Mouse (Mus musculus) layer of hippocampus, adult 8-10 months (tissue): ENCODE data around the gene Fhl4. TPM values are rescaled to one million over a fixed set of nuclear protein-coding genes. Genes with fewer than 3 reads are reported as not detected.

ENCODE experiments used
- DNase-seq, 2 experiments: peaks; one replicate each; pipeline ENCODE4 v3.0.0; 2022; ENCODE audit warnings: low spot score in 2 of 2
- total RNA-seq, 4 experiments: library from RNA; stranded (reverse); gene quantifications; 2 replicates each; pipeline ENCODE4 v1.2.4; 2022

Fhl4 gene
- total RNA-seq = 1 to 10 TPM in 1 of 4 experiments, under 1 TPM in 3; 0.56 to 1.4 (median 0.68) TPM

DNA sequence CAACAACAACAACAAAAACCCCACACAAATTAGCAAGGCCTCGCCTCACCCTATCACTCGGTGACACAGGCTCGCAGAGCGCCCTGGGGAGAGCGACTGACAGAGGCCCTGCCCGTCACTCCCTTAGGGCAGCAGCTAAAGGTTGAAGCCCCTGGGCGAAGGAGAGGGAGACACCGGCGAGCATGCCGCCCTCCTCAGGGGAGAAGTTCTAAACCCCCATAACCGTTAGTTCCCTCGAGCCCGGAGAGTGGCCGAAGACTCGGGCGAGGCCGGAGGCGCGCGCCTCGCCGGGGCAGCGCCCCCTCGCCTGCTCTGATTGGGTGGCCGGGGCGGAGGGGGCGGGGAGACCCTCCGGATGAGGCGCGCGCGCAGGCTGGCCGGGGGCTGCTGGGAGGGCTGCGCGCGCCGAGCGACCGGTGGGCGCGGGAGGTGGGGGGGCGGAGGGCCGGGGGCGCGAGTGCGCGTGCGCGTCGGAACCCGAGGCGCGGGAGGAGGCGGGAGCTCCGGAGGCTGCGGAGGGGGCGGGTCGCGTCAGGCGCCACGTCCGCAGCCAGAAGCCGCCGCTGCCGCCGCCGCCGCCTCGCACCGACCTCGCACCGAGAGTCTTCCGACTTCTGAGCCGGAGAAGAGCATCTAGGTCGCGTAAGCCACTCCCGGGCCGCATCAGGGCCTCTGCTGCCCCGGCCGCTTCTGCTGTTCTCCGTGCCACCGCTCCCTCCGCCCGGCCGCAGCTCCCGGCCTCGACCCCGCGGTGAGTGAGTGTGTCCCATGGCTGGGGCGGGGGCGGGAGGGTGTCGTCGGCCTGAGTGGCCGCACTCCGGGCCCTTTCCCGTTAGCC is at the start of gene Fhl4, which contains the start of gene Tmem263:
Gene Fhl4 (minus strand): TSS at position 249 of the 838 bp plus-strand sequence.
Gene Tmem263 (plus strand): TSS at position 381 of the 838 bp plus-strand sequence.
- DNase-seq = peak; percentile 37 to 58

DNA sequence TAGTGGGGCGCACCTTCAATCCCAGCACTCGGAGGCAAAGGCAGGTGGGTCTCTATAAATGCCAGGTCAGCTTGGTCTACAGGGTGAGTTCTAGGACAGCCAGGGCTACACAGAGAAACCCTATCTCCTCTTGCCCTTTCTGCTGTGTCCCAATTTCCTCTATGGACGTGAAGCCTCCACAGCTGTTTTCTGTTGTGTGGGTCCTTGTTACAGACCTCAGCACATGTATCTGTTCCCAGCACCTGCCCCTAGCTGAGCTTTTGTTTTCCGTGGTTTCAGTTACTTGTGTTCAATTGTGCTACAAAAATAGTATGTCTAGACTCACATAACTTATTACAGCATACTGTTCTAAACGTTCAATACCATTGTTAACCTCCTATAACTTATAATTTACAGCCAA is 46.9 kb upstream of the Fhl4 start:
- DNase-seq = no peak

- no peak for DNase-seq
These were observed 44.0 kb upstream of the Fhl4 start for GRCm38 (mm10) chr10:85146282-85146681.

- DNase-seq = no peak
These were observed 39.2 kb upstream of the Fhl4 start for GRCm38 (mm10) chr10:85141465-85141864.

DNA sequence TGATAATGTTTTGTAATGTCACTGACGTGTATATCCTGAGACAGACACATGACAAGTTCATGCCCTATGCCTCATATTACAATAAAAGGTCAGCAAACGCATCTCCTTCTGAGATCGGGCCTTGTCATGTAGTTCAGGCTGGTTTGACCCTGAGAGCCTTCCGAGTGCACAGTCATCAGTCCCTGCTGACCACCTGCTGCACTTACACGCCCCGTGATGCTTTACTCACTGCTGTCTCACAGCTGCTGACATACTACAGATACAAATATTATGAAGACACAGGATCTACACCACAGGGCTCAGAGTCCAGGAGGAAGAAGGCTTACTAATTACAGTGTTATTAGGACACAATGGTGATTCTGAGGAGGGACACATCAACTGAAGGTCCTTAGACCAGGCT is 34.3 kb upstream of the Fhl4 start:
- no peak for DNase-seq

DNA sequence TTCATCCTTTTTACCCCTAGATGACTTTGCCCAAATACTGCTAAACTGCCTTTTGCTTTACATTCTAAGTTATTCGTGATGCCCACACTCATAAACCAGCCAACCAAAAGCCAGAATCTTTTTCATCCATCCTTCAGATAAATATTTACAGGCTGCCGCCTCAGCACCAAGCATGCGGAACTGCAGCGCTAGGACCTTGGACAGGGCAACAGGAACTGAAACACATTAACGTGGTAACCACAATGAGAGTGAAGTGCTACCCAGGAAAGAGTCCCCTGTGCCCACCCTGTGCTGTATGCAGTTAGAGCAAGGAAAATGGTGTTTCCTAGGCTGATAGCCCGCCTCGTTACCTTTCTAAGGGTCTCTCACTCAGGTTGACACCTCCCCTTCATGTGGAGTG is 26.2 kb upstream of the Fhl4 start:
- no peak for DNase-seq

- DNase-seq = peak; percentile 97 to 98
These were observed 25.3 kb upstream of the Fhl4 start, which contains the start of gene Mterf2 for GRCm38 (mm10) chr10:85127395-85128287. Mterf2 (minus strand) TSS chr10:85128027.

- DNase-seq = no peak
These were observed 22.9 kb upstream of the Fhl4 start for GRCm38 (mm10) chr10:85125184-85125583.

- DNase-seq = no peak
These were observed 12.1 kb upstream of the Fhl4 start for GRCm38 (mm10) chr10:85114409-85114808.

- no peak for DNase-seq
These were observed 990 bp upstream of the Fhl4 start for GRCm38 (mm10) chr10:85103085-85103885.

- no peak for DNase-seq
These were observed 454 bp downstream of the Fhl4 start for GRCm38 (mm10) chr10:85101841-85102240.

DNA sequence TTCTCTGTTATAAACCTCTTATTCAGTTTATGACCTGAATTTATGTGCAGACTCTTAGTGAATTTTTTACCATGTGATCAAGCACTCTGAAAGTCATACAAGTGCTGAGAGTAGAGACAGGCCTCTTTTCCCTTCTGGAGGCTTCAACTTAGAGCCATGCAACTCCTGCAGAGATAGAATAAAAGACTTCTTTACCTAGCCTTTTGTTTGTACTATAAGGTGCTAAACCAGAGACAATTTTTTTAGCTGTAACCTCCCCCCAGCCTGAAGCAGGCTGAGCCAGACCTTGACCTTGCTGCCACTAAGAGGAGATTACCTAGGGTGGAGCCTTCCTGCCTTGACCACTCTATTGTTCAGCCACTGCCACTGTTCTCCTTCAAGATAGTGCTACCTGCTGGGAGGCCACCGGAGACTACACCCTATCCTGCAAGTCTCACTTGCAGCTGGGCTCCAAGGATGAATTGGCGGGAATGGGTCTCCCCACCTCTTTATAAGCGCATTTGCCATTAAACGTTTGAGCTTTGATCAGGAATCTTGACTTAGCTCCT is 30.6 kb downstream of the Fhl4 start:
- no peak for DNase-seq

DNA sequence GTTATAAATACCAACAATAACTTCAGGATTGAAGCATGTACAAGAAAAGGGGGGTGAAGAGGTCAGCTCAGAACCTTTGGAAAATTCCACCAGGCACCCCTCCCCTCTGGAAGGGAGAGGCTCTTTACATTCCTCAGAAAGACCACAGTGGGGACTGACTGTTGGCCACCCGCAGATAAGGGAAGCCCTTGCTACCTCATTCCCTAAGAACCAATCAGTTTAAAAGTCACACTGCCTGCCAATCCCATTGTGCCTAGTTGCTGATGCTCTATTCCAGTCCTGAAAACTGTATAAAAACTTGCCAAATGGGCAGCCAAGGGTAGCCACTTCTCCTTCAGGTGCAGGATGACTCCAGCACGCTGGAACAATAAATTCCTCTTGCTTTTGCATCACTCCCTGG is 47.4 kb downstream of the Fhl4 start:
- DNase-seq = no peak

- DNase-seq = no peak
These were observed 49.8 kb downstream of the Fhl4 start for GRCm38 (mm10) chr10:85052451-85052850.

DNA sequence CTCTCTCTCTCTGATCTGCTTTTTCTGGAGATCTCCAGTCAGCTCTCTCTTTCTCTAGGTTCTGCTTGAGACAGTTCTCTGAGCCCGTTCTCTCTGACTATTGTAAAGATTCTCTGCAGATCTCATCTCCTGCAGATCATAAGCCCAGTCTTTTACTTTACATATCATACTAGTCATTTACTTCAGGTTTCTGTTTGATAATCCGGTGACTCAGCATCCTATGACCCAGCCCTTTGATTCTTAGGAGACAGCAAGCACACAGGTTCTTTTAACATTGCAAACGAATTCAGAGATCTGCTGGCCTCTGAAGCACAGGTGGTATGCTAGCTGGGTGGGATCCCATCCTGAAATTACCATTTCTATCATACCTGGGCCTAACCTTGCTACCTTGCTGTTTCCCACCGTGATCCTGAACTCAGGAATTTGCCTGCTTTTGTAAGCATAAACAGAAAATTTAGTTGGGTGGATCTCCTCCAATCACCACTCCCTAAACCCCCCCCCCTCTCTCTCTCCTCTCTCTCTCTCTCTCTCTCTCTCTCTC is 51.6 kb downstream of the Fhl4 start:
- DNase-seq = no peak

GRCm38 (mm10) chr10:85048008-85048407 is 54.3 kb downstream of the Fhl4 start:
- no peak for DNase-seq

GRCm38 (mm10) chr10:85046585-85046984 is 55.7 kb downstream of the Fhl4 start:
- no peak for DNase-seq
